Mouse (Mus musculus) stomach, postnatal 0 days (tissue): ENCODE measurements around the gene Hoxb4. TPM values are rescaled to one million over a fixed set of nuclear protein-coding genes. Genes with fewer than 3 reads are reported as not detected.

Experiments used
- ATAC-seq: fragments of 200-750 bp; cut with Nextera tagmentation; 2 replicates; pipeline ENCODE4 v1.8.0; 2017; ENCODE audit not compliant: low FRiP score, low TSS enrichment
- DNase-seq: peaks from one replicate; pipeline ENCODE4 v3.0.0-alpha.2; 2016; ENCODE audit warnings: low spot score
- H3K27ac ChIP-seq: fragments of 300-500 bp; sonication (generic); replicated peaks from 2 replicates; pipeline ENCODE4 v1.5.1; 2014; ENCODE audit warnings: mild to moderate bottlenecking, control low read depth
- H3K27me3 ChIP-seq: fragments of 300-500 bp; sonication (generic); 2 replicates; pipeline ENCODE4 v1.6.1; 2014; ENCODE audit warnings: low read length; ENCODE audit not compliant: control insufficient read depth, insufficient read depth
- H3K36me3 ChIP-seq: fragments of 300-500 bp; sonication (generic); 2 replicates; pipeline ENCODE4 v1.6.1; 2014; ENCODE audit warnings: low read length, mixed read lengths; ENCODE audit not compliant: control insufficient read depth, insufficient read depth
- H3K4me1 ChIP-seq: fragments of 300-500 bp; sonication (generic); replicated peaks from 2 replicates; pipeline ENCODE4 v1.6.1; 2014; ENCODE audit warnings: antibody characterized with exemption; ENCODE audit not compliant: control insufficient read depth, insufficient read depth
- H3K4me2 ChIP-seq: fragments of 300-500 bp; sonication (generic); replicated peaks from 2 replicates; pipeline ENCODE4 v1.6.1; 2014; ENCODE audit warnings: low read depth, mild to moderate bottlenecking, control low read depth, moderate library complexity
- H3K4me3 ChIP-seq: fragments of 300-500 bp; sonication (generic); 2 replicates; pipeline ENCODE4 v1.5.1; 2014; ENCODE audit warnings: low read depth, low read length, control low read depth
- H3K9ac ChIP-seq: fragments of 300-500 bp; sonication (generic); 2 replicates; pipeline ENCODE4 v1.6.1; 2014; ENCODE audit warnings: mild to moderate bottlenecking, low read length, control low read depth, mixed read lengths
- H3K9me3 ChIP-seq: fragments of 300-500 bp; sonication (generic); 2 replicates; pipeline ENCODE4 v1.6.1; 2016; ENCODE audit warnings: low read length; ENCODE audit not compliant: control insufficient read depth
- CTCF ChIP-seq: IDR thresholded peaks from 2 replicates; pipeline ENCODE4 v1.5.1; 2016; ENCODE audit warnings: antibody characterized with exemption, low read depth, mild to moderate bottlenecking, moderate library complexity
- EP300 ChIP-seq: optimal IDR thresholded peaks from 2 replicates; pipeline ENCODE3; 2016; ENCODE audit warnings: antibody characterized with exemption
- WGBS: fragments of 180-500 bp; shearing (Covaris S2); extraction: QIAGEN DNeasy Blood & Tissue Kit; methylation state at CpG from one replicate; pipeline ENCODE4 v1.1.7; 2014; 5-methylcytosine and 5-hydroxymethylcytosine counted together
- polyA plus RNA-seq: library from polyadenylated mRNA; unstranded; fragments of >200 nt; fragmentation: Nextera tagmentation; extraction: Ambion mirVana; gene quantifications from 2 replicates; pipeline ENCODE4 v1.2.1, GENCODE M21; 2015

Gene Hoxb4
- polyA plus RNA-seq, 1 experiment from 2014 or later = 1.6 TPM

- TF ChIP-seq CTCF (no peak), EP300 (no peak)
- 0 out of 2 replicates have a peak, but pooled peaks cover 2% of the 10 kb centered on the region for H3K4me1 ChIP-seq
- H3K27me3 ChIP-seq = peaks cover 25% of the 10 kb centered on the region
- DNase-seq (no peak), ATAC-seq (no peak)
- H3K36me3 ChIP-seq = no peaks in the 10 kb centered on the region
- H3K9me3 ChIP-seq = no peaks in the 10 kb centered on the region
- peak overlapping the region; percentile 67; the same call in 1 of the 2 replicates for H3K9ac ChIP-seq
- WGBS = 9% methylated on average over 9 of the region's 9 CpGs
- peak overlapping the region; percentile 68 for H3K4me2 ChIP-seq
- H3K4me3 ChIP-seq = peak overlapping the region; percentile 45
- H3K27ac ChIP-seq = no peak overlapping the region
Measured at GRCm38 (mm10) chr11:96287411-96287810, 30.7 kb upstream of the Hoxb4 start.

GRCm38 (mm10) chr11:96288455-96289221 is 29.4 kb upstream of the Hoxb4 start:
- H3K4me3 ChIP-seq = no peak overlapping the region
- 0 out of 2 replicates have a peak, but pooled peaks cover 2% of the 10 kb centered on the region for H3K4me1 ChIP-seq
- H3K36me3 ChIP-seq = no peaks in the 10 kb centered on the region
- H3K27ac ChIP-seq = no peak overlapping the region
- no peak overlapping the region for H3K4me2 ChIP-seq
- 59% methylated on average over 1 of the region's 1 CpGs for WGBS
- peaks cover 29% of the 10 kb centered on the region for H3K27me3 ChIP-seq
- TF ChIP-seq EP300 (no peak), CTCF (no peak)
- no peak overlapping the region for H3K9ac ChIP-seq
- ATAC-seq (no peak), DNase-seq (no peak)
- no peaks in the 10 kb centered on the region for H3K9me3 ChIP-seq

- H3K27me3 ChIP-seq = peaks cover 27% of the 10 kb centered on the region
Measured at GRCm38 (mm10) chr11:96289293-96289692, 28.8 kb upstream of the Hoxb4 start.

GRCm38 (mm10) chr11:96289837-96290236 is 28.2 kb upstream of the Hoxb4 start:
- 0 out of 2 replicates have a peak, but pooled peaks cover 2% of the 10 kb centered on the region for H3K4me1 ChIP-seq
- no peaks in the 10 kb centered on the region for H3K36me3 ChIP-seq
- DNase-seq (no peak), ATAC-seq (no peak)
- H3K9ac ChIP-seq = no peak overlapping the region
- H3K27me3 ChIP-seq = peaks cover 27% of the 10 kb centered on the region
- no peak overlapping the region for H3K27ac ChIP-seq
- no peaks in the 10 kb centered on the region for H3K9me3 ChIP-seq
- TF ChIP-seq EP300 (no peak), CTCF (no peak)
- no peak overlapping the region for H3K4me2 ChIP-seq
- 29% methylated on average over 6 of the region's 6 CpGs for WGBS
- H3K4me3 ChIP-seq = no peak overlapping the region

More at GRCm38 (mm10) chr11:96289293-96289692, 28.8 kb upstream of the Hoxb4 start:
- Histone ChIP-seq H3K36me3 (no peaks in the 10 kb centered on the region), H3K9me3 (no peaks in the 10 kb centered on the region), H3K4me1 (0 out of 2 replicates have a peak, but pooled peaks cover 2% of the 10 kb centered on the region), H3K9ac (no peak overlapping the region), H3K4me3 (no peak overlapping the region), H3K27ac (no peak overlapping the region), H3K4me2 (no peak overlapping the region)
- TF ChIP-seq EP300 = no peak
- TF ChIP-seq CTCF = no peak
- WGBS = 35% methylated on average over 21 of the region's 21 CpGs
- ATAC-seq = no peak
- DNase-seq = no peak

GRCm38 (mm10) chr11:96290705-96291355 is 27.2 kb upstream of the Hoxb4 start:
- 0 out of 2 replicates have a peak, but pooled peaks cover 2% of the 10 kb centered on the region for H3K4me1 ChIP-seq
- WGBS = 27% methylated on average over 17 of the region's 17 CpGs
- ATAC-seq = no peak
- no peak for DNase-seq
- no peak overlapping the region for H3K27ac ChIP-seq
- no peaks in the 10 kb centered on the region for H3K36me3 ChIP-seq
- H3K4me2 ChIP-seq = no peak overlapping the region
- peaks cover 25% of the 10 kb centered on the region for H3K27me3 ChIP-seq
- TF ChIP-seq EP300 (no peak), CTCF (no peak)
- no peak overlapping the region for H3K9ac ChIP-seq
- no peak overlapping the region for H3K4me3 ChIP-seq
- no peaks in the 10 kb centered on the region for H3K9me3 ChIP-seq
